In the genomic region with DNA sequence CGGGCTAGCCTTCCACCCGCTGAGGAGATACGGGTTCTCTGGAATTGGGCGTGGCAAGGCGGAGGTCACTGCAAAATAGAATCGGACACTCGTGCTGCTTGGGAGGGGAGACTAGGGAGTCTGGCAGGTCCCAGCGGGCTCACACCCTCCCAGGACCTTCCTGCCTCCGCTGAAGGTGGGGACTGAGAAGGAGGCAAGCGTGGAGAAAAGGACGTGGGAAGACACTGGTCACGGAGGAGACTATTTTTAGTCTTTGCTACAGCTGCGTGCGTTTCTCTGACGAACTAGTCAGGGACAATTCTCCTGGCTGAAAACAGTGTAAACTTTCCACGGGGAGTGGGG, we compare ENCODE assay signal across 8 mouse cellular contexts.
DNase-seq lines count a peak whose midpoint lies in the region; ATAC-seq and TF ChIP-seq lines count a peak whose summit lies in the region.

No protein-coding gene starts in this region.

- no peaks in the 10 kb centered on the region for H3K4me1 ChIP-seq in cerebellum, adult 2 months (ENCODE audit: control insufficient read depth, insufficient read depth, low read length)
- H3K4me1 ChIP-seq in neural tube, embryonic 11.5 days (ENCODE audit: control insufficient read depth, insufficient read depth, low read length), result no peaks in the 10 kb centered on the region
- H3K4me1 ChIP-seq in limb, embryonic 10.5 days, result peaks cover 13% of the 10 kb centered on the region
- H3K4me1 ChIP-seq in olfactory bulb, adult 2 months (ENCODE audit: control insufficient read depth, insufficient read depth, low read length), result peaks cover 22% of the 10 kb centered on the region

- H3K9ac ChIP-seq in neural tube, embryonic 11.5 days (ENCODE audit: low read length), result no peak overlapping the region

- H3K4me3 ChIP-seq in cerebellum, adult 2 months (replicated peaks; ENCODE audit: insufficient read depth, low read depth, low read length), result peak overlapping the region; percentile 17
- H3K4me3 ChIP-seq in neural tube, embryonic 11.5 days (ENCODE audit: low read depth, low read length), result peak overlapping the region; percentile 22; the same call in 1 of the 2 replicates
- peak overlapping the region; percentile 38 for H3K4me3 ChIP-seq in limb, embryonic 10.5 days
- peak overlapping the region; percentile 35 for H3K4me3 ChIP-seq in olfactory bulb, adult 2 months (ENCODE audit: insufficient read depth, low read depth, low read length)

- WGBS in cerebellum, adult 2 months, result 5% methylated on average over 16 of the region's 16 CpGs
- WGBS in neural tube, embryonic 11.5 days, result 11% methylated on average over 16 of the region's 16 CpGs
- WGBS in limb, embryonic 10.5 days, result 5% methylated on average over 16 of the region's 16 CpGs
- WGBS in olfactory bulb, adult 2 months, result 9% methylated on average over 16 of the region's 16 CpGs

- TF ChIP-seq CTCF in cerebellum, adult 2 months (IDR thresholded peaks at IDR 0.05; ENCODE audit: borderline replicate concordance, insufficient read depth, low read depth, low read length), result no peak
- no peak for TF ChIP-seq CTCF in olfactory bulb, adult 2 months (IDR thresholded peaks at IDR 0.05; ENCODE audit: insufficient read depth, low read depth, low read length)

- DNase-seq in cerebellum, adult 2 months, result no peak
- DNase-seq in cerebellum, postnatal 25 days, result no peak
- DNase-seq in neural tube, embryonic 11.5 days (ENCODE audit: low spot score), result no peak
- no peak for DNase-seq in neural tube, embryonic 10.5 days (ENCODE audit: extremely low spot score, low spot score)
- DNase-seq in limb, embryonic 10.5 days (ENCODE audit: low spot score), result peak; percentile 62
- DNase-seq in cerebellum, adult 11 months, result no peak
- DNase-seq in frontal cortex, postnatal 36 days (ENCODE audit: low spot score in 2 of 2), result no peak

- H3K36me3 ChIP-seq in neural tube, embryonic 11.5 days (ENCODE audit: control insufficient read depth, insufficient read depth, low read length), result no peaks in the 10 kb centered on the region
- H3K36me3 ChIP-seq in limb, embryonic 10.5 days, result no peaks in the 10 kb centered on the region

- no peaks in the 10 kb centered on the region for H3K27me3 ChIP-seq in cerebellum, adult 2 months (ENCODE audit: control insufficient read depth, insufficient read depth, low read length)
- no peaks in the 10 kb centered on the region for H3K27me3 ChIP-seq in neural tube, embryonic 11.5 days (ENCODE audit: control insufficient read depth, insufficient read depth, low read length)
- peaks cover 76% of the 10 kb centered on the region for H3K27me3 ChIP-seq in limb, embryonic 10.5 days (ENCODE audit: low read depth, poor library complexity, severe bottlenecking)

- peak overlapping the region; percentile 40 for H3K4me2 ChIP-seq in neural tube, embryonic 11.5 days (ENCODE audit: low read depth)

- no peak for TF ChIP-seq POLR2A in cerebellum, adult 2 months (IDR thresholded peaks at IDR 0.05; ENCODE audit: borderline replicate concordance, insufficient read depth, low read length)
- TF ChIP-seq POLR2A in olfactory bulb, adult 2 months (IDR thresholded peaks at IDR 0.05; ENCODE audit: insufficient read depth, low read depth, low read length), result no peak

- ATAC-seq in neural tube, embryonic 11.5 days (ENCODE audit: insufficient read depth, low FRiP score, low TSS enrichment), result no peak

- H3K27ac ChIP-seq in cerebellum, adult 2 months (ENCODE audit: insufficient read depth, low read length), result no peak overlapping the region
- H3K27ac ChIP-seq in neural tube, embryonic 11.5 days (ENCODE audit: low read depth, low read length), result no peak overlapping the region
- peak overlapping the region; percentile 42; the same call in 1 of the 2 replicates for H3K27ac ChIP-seq in limb, embryonic 10.5 days
- no peak overlapping the region for H3K27ac ChIP-seq in olfactory bulb, adult 2 months (ENCODE audit: insufficient read depth, low read depth, low read length)

- no peaks in the 10 kb centered on the region for H3K9me3 ChIP-seq in neural tube, embryonic 11.5 days (ENCODE audit: control insufficient read depth, low read length)
- no peaks in the 10 kb centered on the region for H3K9me3 ChIP-seq in limb, embryonic 10.5 days (replicated peaks)
